Mouse (Mus musculus): ENCODE measurements at regions not wholly inside any gene's neighbourhood (a gene's known extent, or its start where the extent isn't known, plus 50 kb on each side); places are given as distances from the start of the nearest gene placed in this dataset.

GRCm38 (mm10) chr14:76872510-76872909, 164.1 kb upstream of the Ccdc122 start:
- TF ChIP-seq ZNF384 (IDR thresholded peaks at IDR 0.05; ENCODE audit: low read depth, low read length), result no peak
- TF ChIP-seq MAFK (IDR thresholded peaks at IDR 0.05; ENCODE audit: insufficient read depth, low read depth, low read length), result no peak
- TF ChIP-seq HCFC1 (IDR thresholded peaks at IDR 0.05; ENCODE audit: borderline replicate concordance, insufficient read depth, low read length), result no peak
- TF ChIP-seq CHD2 (IDR thresholded peaks at IDR 0.05; ENCODE audit: low read depth, low read length), result no peak
- no peak for TF ChIP-seq ZC3H11A (IDR thresholded peaks at IDR 0.05; ENCODE audit: borderline replicate concordance, low read depth, low read length)
